Mouse (Mus musculus): ENCODE measurements around the gene Lgi1. TPM values are rescaled to one million over a fixed set of nuclear protein-coding genes. Genes with fewer than 3 reads are reported as not detected.

Lgi1 gene
- polyA plus RNA-seq (2015; fragmentation: Nextera tagmentation; extraction: Ambion mirVana), result 15.5 and 19.1 TPM in 2 replicates

DNA sequence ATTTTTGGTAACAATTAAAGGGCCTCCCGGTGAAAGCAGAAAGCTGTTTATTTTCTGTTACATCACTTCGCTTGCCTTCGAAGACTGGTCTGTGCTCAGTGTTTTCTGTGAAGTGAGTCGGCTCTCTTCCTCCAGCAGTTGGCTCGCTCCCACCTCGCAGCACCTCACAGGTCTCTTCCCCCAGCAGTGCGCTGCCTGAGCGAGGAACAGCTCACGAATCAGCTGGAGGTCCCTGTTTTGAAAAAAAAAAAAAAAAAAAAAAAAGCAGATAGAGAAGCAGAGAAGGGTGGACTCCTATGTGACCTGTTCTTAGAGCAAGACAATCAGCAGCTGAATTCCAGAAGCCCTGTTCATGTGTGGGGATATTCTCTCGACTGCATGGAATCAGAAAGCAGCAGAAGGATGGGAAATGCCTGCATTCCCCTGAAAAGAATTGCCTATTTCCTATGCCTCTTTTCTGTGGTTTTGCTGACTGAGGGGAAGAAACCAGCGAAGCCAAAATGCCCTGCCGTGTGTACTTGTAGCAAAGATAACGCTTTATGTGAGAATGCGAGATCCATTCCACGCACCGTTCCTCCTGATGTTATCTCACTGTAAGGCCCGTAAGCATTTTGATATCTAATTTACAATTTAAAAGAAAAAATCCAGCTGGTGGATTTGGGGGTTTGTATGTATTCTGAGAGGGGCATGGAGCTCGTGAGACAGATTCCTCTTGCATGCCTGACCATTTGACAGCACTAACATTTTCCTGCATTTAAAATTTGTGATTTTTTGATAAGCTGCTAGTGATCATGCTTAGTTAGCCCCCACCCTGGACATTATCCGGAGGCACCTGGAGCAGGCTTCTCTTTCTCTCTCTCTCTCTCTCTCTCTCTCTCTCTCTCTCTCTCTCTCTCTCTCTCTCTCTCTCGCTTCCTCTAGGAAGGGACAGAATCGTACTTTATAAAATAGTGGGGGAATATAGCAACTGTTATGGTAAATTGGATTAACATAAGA is at the start of gene Lgi1:
Lgi1 (plus strand) TSS at position 32 of the 996 bp plus-strand sequence.
- Histone ChIP-seq H3K4me3 (replicated peaks; ENCODE audit: low read length) (peak within 1 kb of the TSS; percentile 39), H3K9me3 (ENCODE audit: control insufficient read depth, low read length) (no peaks in the 10 kb centered on the region), H3K36me3 (ENCODE audit: control insufficient read depth, insufficient read depth) (no peaks in the 10 kb centered on the region), H3K9ac (replicated peaks; ENCODE audit: low read depth, low read length) (peak within 1 kb of the TSS; percentile 39), H3K4me2 (ENCODE audit: low read length) (peak within 1 kb of the TSS; percentile 42), H3K27me3 (replicated peaks; ENCODE audit: control insufficient read depth, insufficient read depth, low read length) (no peaks in the 10 kb centered on the region), H3K4me1 (replicated peaks; ENCODE audit: control insufficient read depth, insufficient read depth, low read length) (peaks cover 16% of the 10 kb centered on the region), H3K27ac (ENCODE audit: low read length) (peak within 1 kb of the TSS; percentile 82)
- peak; percentile 55 for ATAC-seq
- 14% methylated on average over 21 of the region's 21 CpGs for WGBS

DNA sequence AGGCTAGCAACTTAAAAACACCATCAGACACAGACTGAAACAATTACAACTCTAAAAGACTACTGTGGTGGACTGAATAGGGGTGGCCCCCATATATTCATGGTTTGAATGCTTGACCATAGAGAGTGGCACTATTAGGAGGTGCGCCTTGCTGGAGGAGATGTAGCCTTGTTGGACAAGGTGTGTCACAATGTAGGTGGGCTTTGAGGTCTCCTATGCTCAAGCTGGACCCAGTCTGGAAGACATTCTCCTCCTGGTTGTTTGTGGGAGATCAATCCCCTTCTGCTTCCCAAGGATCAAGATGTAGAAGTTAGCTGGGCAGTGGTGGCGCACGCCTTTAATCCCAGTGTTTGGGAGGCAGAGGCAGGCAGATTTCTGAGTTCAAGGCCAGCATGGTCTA is 46.6 kb upstream of the Lgi1 start:
- WGBS, result 97% methylated on average over 3 of the region's 3 CpGs
- H3K27me3 ChIP-seq (replicated peaks; ENCODE audit: control insufficient read depth, insufficient read depth, low read length), result no peaks in the 10 kb centered on the region
- H3K27ac ChIP-seq (ENCODE audit: low read length), result no peak overlapping the region
- no peak overlapping the region for H3K9ac ChIP-seq (replicated peaks; ENCODE audit: low read depth, low read length)
- H3K36me3 ChIP-seq (ENCODE audit: control insufficient read depth, insufficient read depth), result peaks cover 13% of the 10 kb centered on the region
- no peak overlapping the region for H3K4me3 ChIP-seq (replicated peaks; ENCODE audit: low read length)
- ATAC-seq, result no peak
- H3K4me1 ChIP-seq (replicated peaks; ENCODE audit: control insufficient read depth, insufficient read depth, low read length), result peaks cover 1% of the 10 kb centered on the region
- no peak overlapping the region for H3K4me2 ChIP-seq (ENCODE audit: low read length)
- H3K9me3 ChIP-seq (ENCODE audit: control insufficient read depth, low read length), result no peaks in the 10 kb centered on the region

- Histone ChIP-seq H3K9me3 (ENCODE audit: control insufficient read depth, low read length) (no peaks in the 10 kb centered on the region), H3K4me3 (replicated peaks; ENCODE audit: low read length) (peak overlapping the region; percentile 72), H3K36me3 (ENCODE audit: control insufficient read depth, insufficient read depth) (peaks cover 3% of the 10 kb centered on the region; the same call in 1 of the 2 replicates), H3K9ac (replicated peaks; ENCODE audit: low read depth, low read length) (peak overlapping the region; percentile 82), H3K27me3 (replicated peaks; ENCODE audit: control insufficient read depth, insufficient read depth, low read length) (no peaks in the 10 kb centered on the region), H3K4me1 (replicated peaks; ENCODE audit: control insufficient read depth, insufficient read depth, low read length) (peaks cover 13% of the 10 kb centered on the region), H3K27ac (ENCODE audit: low read length) (peak overlapping the region; percentile 99), H3K4me2 (ENCODE audit: low read length) (peak overlapping the region; percentile 83)
- ATAC-seq, result peak; percentile 15
- 12% methylated on average over 12 of the region's 12 CpGs for WGBS
These were observed 40.9 kb upstream of the Lgi1 start for GRCm38 (mm10) chr19:38223356-38223904.

DNA sequence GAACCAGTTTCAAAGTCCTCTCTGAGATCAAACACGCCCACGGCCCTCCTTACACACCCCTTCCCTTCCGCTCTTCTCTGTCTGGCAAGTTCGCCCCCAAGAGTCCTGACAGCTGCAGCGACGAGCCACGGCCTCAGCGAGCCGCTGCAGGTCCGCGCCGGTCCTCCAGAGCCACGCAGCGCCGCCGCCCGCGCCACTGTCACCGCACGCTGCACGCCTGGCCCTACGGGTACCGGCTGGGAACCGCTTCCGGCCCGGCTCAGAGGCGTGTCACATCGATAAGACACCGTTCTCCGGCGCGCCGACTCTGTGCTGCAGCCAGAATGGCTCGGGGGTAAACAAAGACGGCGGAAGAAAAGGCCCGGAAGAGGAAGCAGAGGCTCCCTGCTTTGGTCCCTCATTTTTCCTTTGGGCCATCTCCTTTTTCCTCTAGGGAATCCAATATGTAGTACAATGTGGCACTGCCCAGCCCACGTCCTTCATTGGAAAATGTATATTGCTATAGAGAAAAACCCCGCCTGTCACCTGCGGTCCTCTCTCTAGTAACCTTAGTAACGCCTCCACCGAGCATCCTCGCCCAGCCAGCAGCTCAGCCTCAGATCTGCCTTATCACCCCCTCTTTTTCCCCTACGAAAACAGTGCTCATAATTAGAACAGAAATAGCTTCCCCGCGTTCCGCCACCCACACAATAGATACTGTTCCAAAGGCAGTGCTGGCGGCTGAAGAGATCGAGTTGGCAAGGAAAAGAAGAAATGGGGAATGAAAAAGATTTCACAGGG is 40.2 kb upstream of the Lgi1 start, which contains the start of gene Fra10ac1:
Fra10ac1 (minus strand) TSS at position 252 of the 780 bp plus-strand sequence.
- Histone ChIP-seq H3K4me2 (ENCODE audit: low read length) (peak within 1 kb of the TSS; percentile 83), H3K27ac (ENCODE audit: low read length) (peak within 1 kb of the TSS; percentile 99), H3K36me3 (ENCODE audit: control insufficient read depth, insufficient read depth) (no peaks in the 10 kb centered on the region), H3K27me3 (replicated peaks; ENCODE audit: control insufficient read depth, insufficient read depth, low read length) (no peaks in the 10 kb centered on the region), H3K4me1 (replicated peaks; ENCODE audit: control insufficient read depth, insufficient read depth, low read length) (peaks cover 13% of the 10 kb centered on the region), H3K9me3 (ENCODE audit: control insufficient read depth, low read length) (0 out of 2 replicates have a peak, but pooled peaks cover 2% of the 10 kb centered on the region), H3K4me3 (replicated peaks; ENCODE audit: low read length) (peak within 1 kb of the TSS; percentile 72), H3K9ac (replicated peaks; ENCODE audit: low read depth, low read length) (peak within 1 kb of the TSS; percentile 82)
- WGBS, result under 1% methylated on average over 49 of the region's 49 CpGs
- peak; percentile 97 for ATAC-seq

DNA sequence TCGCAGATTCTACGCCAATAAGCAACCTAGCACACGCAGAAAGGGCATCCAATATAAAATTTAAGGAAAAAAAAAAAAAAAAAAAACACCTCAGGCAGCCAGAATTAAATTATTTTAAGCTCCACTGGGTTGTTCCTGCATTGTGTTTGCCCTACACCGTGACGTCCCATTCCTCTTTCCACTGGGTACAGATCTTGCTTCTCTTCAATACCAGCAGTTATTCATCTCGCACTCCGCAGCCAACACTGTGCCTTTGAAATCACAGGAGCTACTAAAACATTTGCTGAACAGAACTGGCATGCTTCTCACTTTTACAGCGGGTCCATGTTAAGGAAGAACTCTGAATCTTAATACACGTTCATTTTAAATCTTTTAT is 39.7 kb upstream of the Lgi1 start:
- H3K27me3 ChIP-seq (replicated peaks; ENCODE audit: control insufficient read depth, insufficient read depth, low read length), result no peaks in the 10 kb centered on the region
- peaks cover 13% of the 10 kb centered on the region for H3K4me1 ChIP-seq (replicated peaks; ENCODE audit: control insufficient read depth, insufficient read depth, low read length)
- H3K4me2 ChIP-seq (ENCODE audit: low read length), result peak overlapping the region; percentile 83
- H3K27ac ChIP-seq (ENCODE audit: low read length), result peak overlapping the region; percentile 99
- no peaks in the 10 kb centered on the region for H3K36me3 ChIP-seq (ENCODE audit: control insufficient read depth, insufficient read depth)
- peak overlapping the region; percentile 82 for H3K9ac ChIP-seq (replicated peaks; ENCODE audit: low read depth, low read length)
- 2% methylated on average over 9 of the region's 9 CpGs for WGBS
- ATAC-seq, result peak; percentile 57
- peak overlapping the region; percentile 72 for H3K4me3 ChIP-seq (replicated peaks; ENCODE audit: low read length)
- H3K9me3 ChIP-seq (ENCODE audit: control insufficient read depth, low read length), result 0 out of 2 replicates have a peak, but pooled peaks cover 2% of the 10 kb centered on the region

DNA sequence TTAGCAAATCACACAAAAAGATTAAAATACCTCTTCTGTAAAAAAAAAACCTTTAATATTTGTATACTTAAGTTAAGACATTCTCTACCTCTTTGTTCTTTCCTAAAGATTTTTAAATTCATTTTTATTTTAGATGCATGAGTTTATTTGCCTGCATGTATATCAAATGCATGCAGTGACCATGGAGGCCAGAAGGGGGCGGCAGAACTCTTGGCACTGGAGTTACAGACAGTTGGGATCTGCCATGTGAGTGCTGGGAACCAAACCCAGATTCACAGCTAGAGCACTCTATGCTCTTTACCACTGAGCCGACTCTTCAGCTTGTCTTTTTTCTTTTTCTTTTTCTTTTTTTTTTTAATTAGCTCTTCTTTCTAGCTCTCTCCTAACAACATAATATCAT is 35.6 kb upstream of the Lgi1 start:
- Histone ChIP-seq H3K9me3 (ENCODE audit: control insufficient read depth, low read length) (0 out of 2 replicates have a peak, but pooled peaks cover 2% of the 10 kb centered on the region), H3K4me3 (replicated peaks; ENCODE audit: low read length) (no peak overlapping the region), H3K4me1 (replicated peaks; ENCODE audit: control insufficient read depth, insufficient read depth, low read length) (peaks cover 3% of the 10 kb centered on the region), H3K36me3 (ENCODE audit: control insufficient read depth, insufficient read depth) (no peaks in the 10 kb centered on the region), H3K4me2 (ENCODE audit: low read length) (no peak overlapping the region), H3K27ac (ENCODE audit: low read length) (no peak overlapping the region), H3K9ac (replicated peaks; ENCODE audit: low read depth, low read length) (no peak overlapping the region), H3K27me3 (replicated peaks; ENCODE audit: control insufficient read depth, insufficient read depth, low read length) (no peaks in the 10 kb centered on the region)
- ATAC-seq, result no peak
- WGBS, result 57% methylated on average over 2 of the region's 2 CpGs

DNA sequence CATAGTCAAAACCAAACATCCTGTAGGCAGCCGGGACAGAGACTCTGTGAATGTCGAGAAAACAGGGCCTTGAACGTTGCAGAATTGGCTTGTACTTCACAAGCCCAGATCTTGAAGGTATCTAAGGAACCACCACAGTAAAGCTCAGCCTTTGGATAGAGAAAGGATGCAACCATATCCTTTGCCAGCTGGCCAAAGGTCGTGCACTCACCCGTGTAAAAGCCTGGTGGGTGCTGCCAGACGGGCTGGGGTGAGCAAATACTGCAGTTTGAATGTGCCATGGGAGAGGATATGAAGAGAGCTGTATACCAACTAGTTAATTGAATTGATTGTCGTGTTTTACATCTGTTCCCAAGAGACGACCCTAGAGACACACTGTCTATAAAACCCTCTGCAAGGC is 32.2 kb upstream of the Lgi1 start:
- no peak overlapping the region for H3K27ac ChIP-seq (ENCODE audit: low read length)
- WGBS, result 64% methylated on average over 8 of the region's 8 CpGs
- no peaks in the 10 kb centered on the region for H3K4me1 ChIP-seq (replicated peaks; ENCODE audit: control insufficient read depth, insufficient read depth, low read length)
- no peaks in the 10 kb centered on the region for H3K27me3 ChIP-seq (replicated peaks; ENCODE audit: control insufficient read depth, insufficient read depth, low read length)
- H3K4me3 ChIP-seq (replicated peaks; ENCODE audit: low read length), result no peak overlapping the region
- H3K9me3 ChIP-seq (ENCODE audit: control insufficient read depth, low read length), result 0 out of 2 replicates have a peak, but pooled peaks cover 2% of the 10 kb centered on the region
- H3K36me3 ChIP-seq (ENCODE audit: control insufficient read depth, insufficient read depth), result no peaks in the 10 kb centered on the region
- no peak overlapping the region for H3K4me2 ChIP-seq (ENCODE audit: low read length)
- H3K9ac ChIP-seq (replicated peaks; ENCODE audit: low read depth, low read length), result no peak overlapping the region
- no peak for ATAC-seq

- Histone ChIP-seq H3K27me3 (replicated peaks; ENCODE audit: control insufficient read depth, insufficient read depth, low read length) (no peaks in the 10 kb centered on the region), H3K4me2 (ENCODE audit: low read length) (no peak overlapping the region), H3K36me3 (ENCODE audit: control insufficient read depth, insufficient read depth) (no peaks in the 10 kb centered on the region), H3K9ac (replicated peaks; ENCODE audit: low read depth, low read length) (no peak overlapping the region), H3K27ac (ENCODE audit: low read length) (no peak overlapping the region), H3K9me3 (ENCODE audit: control insufficient read depth, low read length) (0 out of 2 replicates have a peak, but pooled peaks cover 2% of the 10 kb centered on the region), H3K4me3 (replicated peaks; ENCODE audit: low read length) (no peak overlapping the region), H3K4me1 (replicated peaks; ENCODE audit: control insufficient read depth, insufficient read depth, low read length) (no peaks in the 10 kb centered on the region; the same call in 1 of the 2 replicates)
- ATAC-seq, result no peak
- WGBS, result under 1% methylated on average over 4 of the region's 4 CpGs
These were observed 31.8 kb upstream of the Lgi1 start for GRCm38 (mm10) chr19:38232516-38232915.

Data from forebrain, embryonic 16.5 days (tissue).